Mouse (Mus musculus): ENCODE measurements at regions not wholly inside any gene's neighbourhood (a gene's known extent, or its start where the extent isn't known, plus 50 kb on each side); places are given as distances from the start of the nearest gene placed in this dataset.

- no peak for DNase-seq
Measured at GRCm38 (mm10) chr9:74342176-74342575, 232.0 kb downstream of the Wdr72 start.

- DNase-seq: no peak
Measured at GRCm38 (mm10) chr9:74345027-74345426, 234.9 kb downstream of the Wdr72 start.

GRCm38 (mm10) chr9:74348776-74349175, 238.6 kb downstream of the Wdr72 start:
- no peak for DNase-seq

GRCm38 (mm10) chr9:74365930-74366438, 255.8 kb downstream of the Wdr72 start:
- no peak for DNase-seq

GRCm38 (mm10) chr9:74376191-74376590, 266.0 kb downstream of the Wdr72 start:
- no peak for DNase-seq

- DNase-seq: no peak
Measured at GRCm38 (mm10) chr9:74377204-74377603, 267.0 kb downstream of the Wdr72 start.

- DNase-seq: no peak
Measured at GRCm38 (mm10) chr9:74384206-74384896, 274.2 kb downstream of the Wdr72 start.

- DNase-seq: no peak
Measured at GRCm38 (mm10) chr9:74425594-74425993, 315.4 kb downstream of the Wdr72 start.

GRCm38 (mm10) chr9:74449981-74450380, 339.8 kb downstream of the Wdr72 start:
- DNase-seq: no peak

GRCm38 (mm10) chr9:74461084-74461483, 350.9 kb downstream of the Wdr72 start:
- DNase-seq: no peak

- DNase-seq: no peak
Measured at GRCm38 (mm10) chr9:74476830-74477229, 366.7 kb downstream of the Wdr72 start.

GRCm38 (mm10) chr9:74479273-74479672, 369.1 kb downstream of the Wdr72 start:
- DNase-seq: no peak

- no peak for DNase-seq
Measured at GRCm38 (mm10) chr9:74513887-74514286, 347.8 kb upstream of the Onecut1 start.

GRCm38 (mm10) chr9:74528550-74528949, 333.2 kb upstream of the Onecut1 start:
- DNase-seq: no peak

- DNase-seq: peak; percentile 53
Measured at GRCm38 (mm10) chr9:74530317-74530716, 331.4 kb upstream of the Onecut1 start.

- no peak for DNase-seq
Measured at GRCm38 (mm10) chr9:74530748-74531147, 331.0 kb upstream of the Onecut1 start.

- DNase-seq: no peak
Measured at GRCm38 (mm10) chr9:74531986-74532385, 329.7 kb upstream of the Onecut1 start.

- peak; percentile 7 for DNase-seq
Measured at GRCm38 (mm10) chr9:74534976-74535375, 326.7 kb upstream of the Onecut1 start.

GRCm38 (mm10) chr9:74556116-74556515, 305.6 kb upstream of the Onecut1 start:
- DNase-seq: no peak

GRCm38 (mm10) chr9:74592757-74593156, 269.0 kb upstream of the Onecut1 start:
- no peak for DNase-seq

GRCm38 (mm10) chr9:74593970-74594369, 267.8 kb upstream of the Onecut1 start:
- no peak for DNase-seq

GRCm38 (mm10) chr9:74604415-74604814, 257.3 kb upstream of the Onecut1 start:
- no peak for DNase-seq

- DNase-seq: no peak
Measured at GRCm38 (mm10) chr9:74621957-74622356, 239.8 kb upstream of the Onecut1 start.

GRCm38 (mm10) chr9:74645394-74645793, 216.3 kb upstream of the Onecut1 start:
- no peak for DNase-seq

GRCm38 (mm10) chr9:74650036-74650435, 211.7 kb upstream of the Onecut1 start:
- DNase-seq: no peak
